Mouse (Mus musculus) heart, postnatal 0 days (tissue): ENCODE results near the gene Top3a. TPM values are rescaled to one million over a fixed set of nuclear protein-coding genes. Genes with fewer than 3 reads are reported as not detected.
A peak's percentile ranks its signal among the peaks of the same experiment; 100 is the strongest.

Experiments
- ATAC-seq: fragments of 200-750 bp; cut with Nextera tagmentation; 2 replicates; pipeline ENCODE4 v1.8.0; 2017; ENCODE audit warnings: low read depth, moderate number of reproducible peaks, moderate library complexity; ENCODE audit not compliant: insufficient read depth
- DNase-seq: peaks from one replicate; pipeline ENCODE4 v3.0.0-alpha.2; 2016; ENCODE audit warnings: low spot score
- H3K27ac ChIP-seq: fragments of 300-500 bp; sonication (generic); 2 replicates; pipeline ENCODE4 v1.5.1; 2014; ENCODE audit warnings: low read depth, mild to moderate bottlenecking
- H3K27me3 ChIP-seq: fragments of 300-500 bp; sonication (generic); 2 replicates; pipeline ENCODE4 v1.6.1; 2014; ENCODE audit warnings: low read length, mixed read lengths; ENCODE audit not compliant: control insufficient read depth, insufficient read depth
- H3K36me3 ChIP-seq: fragments of 300-500 bp; sonication (generic); replicated peaks from 2 replicates; pipeline ENCODE4 v1.6.1; 2014; ENCODE audit warnings: low read length, mixed read lengths; ENCODE audit not compliant: control insufficient read depth, insufficient read depth
- H3K4me1 ChIP-seq: fragments of 300-500 bp; sonication (generic); 2 replicates; pipeline ENCODE4 v1.6.1; 2014; ENCODE audit warnings: antibody characterized with exemption; ENCODE audit not compliant: control insufficient read depth, insufficient read depth
- H3K4me2 ChIP-seq: fragments of 300-500 bp; sonication (generic); 2 replicates; pipeline ENCODE4 v1.6.1; 2014; ENCODE audit warnings: low read depth, mild to moderate bottlenecking, low read length, moderate library complexity
- H3K4me3 ChIP-seq: fragments of 300-500 bp; sonication (generic); 2 replicates; pipeline ENCODE4 v1.5.1; 2014; ENCODE audit warnings: low read depth, low read length
- H3K9ac ChIP-seq: fragments of 300-500 bp; sonication (generic); replicated peaks from 2 replicates; pipeline ENCODE4 v1.6.1; 2014; ENCODE audit warnings: low read depth, low read length, mixed read lengths
- H3K9me3 ChIP-seq: fragments of 300-500 bp; sonication (generic); replicated peaks from 2 replicates; pipeline ENCODE4 v1.6.1; 2016; ENCODE audit warnings: low read length; ENCODE audit not compliant: control insufficient read depth
- CTCF ChIP-seq: IDR thresholded peaks from 2 replicates; pipeline ENCODE4 v1.5.1; 2016; ENCODE audit warnings: antibody characterized with exemption, control low read depth, low read depth
- EP300 ChIP-seq: IDR thresholded peaks from 2 replicates; pipeline ENCODE4 v1.6.1; 2016; ENCODE audit warnings: antibody characterized with exemption, low read depth
- WGBS: fragments of 180-500 bp; shearing (Covaris S2); extraction: QIAGEN DNeasy Blood & Tissue Kit; methylation state at CpG from one replicate; pipeline ENCODE4 v1.1.7; 2014; 5-methylcytosine and 5-hydroxymethylcytosine counted together
- polyA plus RNA-seq: library from polyadenylated mRNA; unstranded; fragments of >200 nt; fragmentation: Nextera tagmentation; extraction: Ambion mirVana; gene quantifications from 2 replicates; pipeline ENCODE4 v1.2.1, GENCODE M21; 2015
- total RNA-seq: library from RNA; depleted of rRNA; stranded (reverse); fragments of >200 nt; gene quantifications from 2 replicates; pipeline ENCODE4 v1.2.3, GENCODE M21; 2014; ENCODE audit warnings: low replicate concordance

Gene Top3a
- total and polyA plus RNA-seq, 2 experiments from 2014 or later, result 4.4 to 7.3 TPM

DNA sequence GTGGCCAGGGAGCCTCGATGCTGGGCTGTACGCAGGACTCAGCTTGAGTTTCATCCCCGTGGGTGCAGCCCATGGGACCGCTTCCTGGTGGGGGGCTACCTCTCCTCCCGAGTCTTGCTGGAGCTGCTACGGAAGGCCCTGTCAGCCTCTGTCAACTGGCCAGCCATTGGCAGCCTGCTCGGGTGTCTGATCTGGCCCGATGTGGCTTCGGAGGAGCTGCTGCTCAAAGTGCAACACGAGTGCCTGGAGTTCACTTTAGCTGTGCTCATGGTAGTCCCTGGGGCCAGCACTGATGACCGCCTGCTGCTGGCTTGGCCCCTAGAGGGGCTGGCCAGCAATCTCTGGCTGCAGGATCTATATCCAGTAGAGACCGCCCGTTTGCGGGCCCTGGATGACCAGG is 45.9 kb downstream of the Top3a start:
- Histone ChIP-seq H3K9me3 (no peaks in the 10 kb centered on the region), H3K4me3 (no peak overlapping the region), H3K9ac (no peak overlapping the region), H3K27ac (no peak overlapping the region), H3K4me1 (peaks cover 16% of the 10 kb centered on the region), H3K36me3 (peaks cover 23% of the 10 kb centered on the region), H3K4me2 (no peak overlapping the region), H3K27me3 (no peaks in the 10 kb centered on the region)
- DNase-seq (no peak), ATAC-seq (no peak)
- no peak for TF ChIP-seq CTCF
- no peak for TF ChIP-seq EP300
- 89% methylated on average over 14 of the region's 14 CpGs for WGBS

DNA sequence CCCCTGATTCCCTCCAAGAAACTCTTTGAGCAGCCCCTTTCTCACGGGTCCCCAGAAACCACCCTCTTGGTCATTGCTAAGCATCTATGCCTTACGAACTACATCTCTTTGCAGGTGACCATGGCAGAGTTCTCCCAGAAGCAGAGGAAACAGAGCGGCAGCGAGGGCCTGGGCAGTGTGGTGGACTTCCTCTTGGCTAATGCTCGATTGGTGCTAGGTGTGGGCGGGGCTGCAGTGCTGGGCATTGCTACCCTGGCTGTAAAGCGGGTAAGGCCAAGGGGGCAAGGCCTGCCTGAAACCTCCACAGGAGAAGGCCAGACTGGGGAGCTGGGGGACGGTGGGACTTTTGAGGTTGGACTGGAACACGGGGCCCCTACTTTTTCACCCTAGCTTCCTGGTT is 47.0 kb downstream of the Top3a start:
- Histone ChIP-seq H3K9ac (no peak overlapping the region), H3K4me1 (peaks cover 22% of the 10 kb centered on the region), H3K27me3 (no peaks in the 10 kb centered on the region), H3K9me3 (no peaks in the 10 kb centered on the region), H3K27ac (no peak overlapping the region), H3K36me3 (peaks cover 23% of the 10 kb centered on the region), H3K4me2 (no peak overlapping the region), H3K4me3 (no peak overlapping the region)
- no peak for DNase-seq
- TF ChIP-seq CTCF (no peak), EP300 (no peak)
- no peak for ATAC-seq
- WGBS, result 76% methylated on average over 9 of the region's 9 CpGs

GRCm38 (mm10) chr11:60729217-60729641 is 47.9 kb downstream of the Top3a start:
- H3K36me3 ChIP-seq, result peaks cover 32% of the 10 kb centered on the region
- H3K27ac ChIP-seq, result peak overlapping the region; percentile 91
- H3K9me3 ChIP-seq, result no peaks in the 10 kb centered on the region
- no peaks in the 10 kb centered on the region for H3K27me3 ChIP-seq
- TF ChIP-seq EP300 (no peak), CTCF (no peak)
- peak overlapping the region; percentile 61 for H3K4me2 ChIP-seq
- H3K4me1 ChIP-seq, result peaks cover 22% of the 10 kb centered on the region
- DNase-seq (no peak), ATAC-seq (no peak)
- H3K9ac ChIP-seq, result 0 out of 2 replicates have a peak overlapping the region, but pooled peaks have one; percentile 91
- H3K4me3 ChIP-seq, result peak overlapping the region; percentile 89
- WGBS, result 66% methylated on average over 6 of the region's 6 CpGs

GRCm38 (mm10) chr11:60728260-60728761 is 48.9 kb downstream of the Top3a start, which contains the start of gene Mief2:
Gene Mief2 (plus strand): TSS chr11:60728398.
- Histone ChIP-seq H3K27ac (peak within 1 kb of the TSS; percentile 91), H3K4me3 (peak within 1 kb of the TSS; percentile 89), H3K9me3 (no peaks in the 10 kb centered on the region), H3K36me3 (peaks cover 41% of the 10 kb centered on the region), H3K4me1 (peaks cover 22% of the 10 kb centered on the region), H3K9ac (peak within 1 kb of the TSS; percentile 91), H3K27me3 (no peaks in the 10 kb centered on the region), H3K4me2 (peak within 1 kb of the TSS; percentile 61)
- DNase-seq (peak; percentile 97), ATAC-seq (peak; percentile 89)
- WGBS, result under 1% methylated on average over 44 of the region's 44 CpGs
- no peak for TF ChIP-seq EP300
- no peak; the same call in 1 of the 2 replicates for TF ChIP-seq CTCF

DNA sequence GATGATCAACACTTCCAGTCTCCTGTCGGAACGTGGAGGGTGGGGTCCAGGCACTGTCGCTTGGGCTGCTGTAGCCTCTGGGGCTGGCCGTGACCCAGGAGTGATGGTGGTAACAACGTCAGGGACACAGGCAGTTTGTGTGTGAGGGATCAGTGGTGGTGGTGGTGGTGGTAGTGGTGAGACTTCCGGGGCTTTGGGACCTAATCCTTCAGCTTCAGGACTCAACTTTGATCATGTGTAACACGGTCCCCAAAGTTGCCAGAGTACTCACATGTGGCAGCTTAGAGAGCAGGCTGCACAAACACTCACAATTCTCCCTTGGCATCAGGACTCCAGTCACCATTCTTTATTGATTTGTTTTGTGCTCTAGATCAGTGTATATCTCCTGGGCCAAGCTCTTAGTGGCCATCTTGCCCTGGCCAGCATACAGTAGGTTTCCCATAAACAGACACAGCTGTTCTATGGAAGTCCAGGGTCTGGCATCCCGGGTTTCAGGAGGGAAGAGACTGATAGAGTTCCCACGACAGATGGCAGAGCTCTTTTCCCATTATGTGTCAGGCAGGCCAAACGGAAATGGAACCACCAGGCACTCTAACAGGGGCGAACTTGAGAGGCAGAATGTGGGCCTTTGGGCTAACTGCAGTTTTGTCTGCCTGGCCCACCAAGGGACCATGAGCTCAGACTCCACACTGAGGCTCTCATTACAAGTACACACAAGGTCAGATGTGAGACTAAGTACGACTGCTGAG is 49.6 kb downstream of the Top3a start:
- peak overlapping the region; percentile 91 for H3K27ac ChIP-seq
- DNase-seq (no peak), ATAC-seq (peak; percentile 7; the same call in 1 of the 2 replicates)
- TF ChIP-seq EP300 (no peak), CTCF (no peak)
- no peaks in the 10 kb centered on the region for H3K9me3 ChIP-seq
- WGBS, result 4% methylated on average over 12 of the region's 12 CpGs
- H3K4me3 ChIP-seq, result peak overlapping the region; percentile 89
- peaks cover 22% of the 10 kb centered on the region for H3K4me1 ChIP-seq
- H3K36me3 ChIP-seq, result peaks cover 45% of the 10 kb centered on the region
- H3K27me3 ChIP-seq, result no peaks in the 10 kb centered on the region
- peak overlapping the region; percentile 61 for H3K4me2 ChIP-seq
- H3K9ac ChIP-seq, result peak overlapping the region; percentile 91
